Mouse (Mus musculus) gastrocnemius, postnatal 4 days (tissue): Measurements from ENCODE around the gene Msh6. TPM values are rescaled to one million over a fixed set of nuclear protein-coding genes. Genes with fewer than 3 reads are reported as not detected.

Experiments
- total RNA-seq, 2 experiments: library from RNA; stranded (reverse); gene quantifications; 2 replicates each; pipeline ENCODE4 v1.2.3; 2021

Gene Msh6
- total RNA-seq, 2 experiments from 2014 or later: 15.3 to 17.0 TPM

Other genes with a start within 250 kb of the Msh6 start
- not detected for gene Kcnk12, start 177.1 kb upstream of the Msh6 start, total RNA-seq
- not detected for gene Rpl36-ps4, start 54.1 kb upstream of the Msh6 start, total RNA-seq
- 10 to 100 TPM; 53.3 to 59.6 TPM for gene Fbxo11, start 90.2 kb downstream of the Msh6 start, total RNA-seq